Mouse (Mus musculus) liver, embryonic 13.5 days (tissue): ENCODE measurements at regions not wholly inside any gene's neighbourhood (a gene's known extent, or its start where the extent isn't known, plus 50 kb on each side); places are given as distances from the start of the nearest gene placed in this dataset.

Experiments
- ATAC-seq: fragments of 200-750 bp; cut with Nextera tagmentation; 2 replicates; pipeline ENCODE4 v1.8.0; 2017; ENCODE audit warnings: low read depth, mild to moderate bottlenecking, moderate number of reproducible peaks, moderate library complexity
- DNase-seq: peaks from one replicate; pipeline ENCODE4 v3.0.0; 2022
- H3K27ac ChIP-seq: fragments of 300-500 bp; sonication (generic); 2 replicates; pipeline ENCODE4 v1.5.1; 2015; ENCODE audit warnings: moderate library complexity, mild to moderate bottlenecking, inconsistent platforms
- H3K27me3 ChIP-seq: fragments of 300-500 bp; sonication (generic); 2 replicates; pipeline ENCODE4 v1.6.1; 2015; ENCODE audit warnings: mild to moderate bottlenecking, inconsistent platforms
- H3K36me3 ChIP-seq: fragments of 300-500 bp; sonication (generic); 2 replicates; pipeline ENCODE4 v1.6.1; 2015; ENCODE audit warnings: mild to moderate bottlenecking, inconsistent platforms
- H3K4me1 ChIP-seq: fragments of 300-500 bp; sonication (generic); replicated peaks from 2 replicates; pipeline ENCODE4 v1.6.1; 2015; ENCODE audit warnings: inconsistent platforms
- H3K4me2 ChIP-seq: fragments of 300-500 bp; sonication (generic); 2 replicates; pipeline ENCODE4 v1.6.1; 2015; ENCODE audit warnings: inconsistent platforms, mild to moderate bottlenecking, moderate library complexity
- H3K4me3 ChIP-seq: fragments of 300-500 bp; sonication (generic); replicated peaks from 2 replicates; pipeline ENCODE4 v1.5.1; 2015; ENCODE audit warnings: mild to moderate bottlenecking, inconsistent platforms
- H3K9ac ChIP-seq: fragments of 300-500 bp; sonication (generic); 2 replicates; pipeline ENCODE4 v1.6.1; 2015; ENCODE audit warnings: mild to moderate bottlenecking, inconsistent platforms
- H3K9me3 ChIP-seq: fragments of 300-500 bp; sonication (generic); replicated peaks from 2 replicates; pipeline ENCODE4 v1.6.1; 2016; ENCODE audit warnings: inconsistent platforms
- WGBS: fragments of 180-500 bp; shearing (Covaris S2); methylation state at CpG from one replicate; pipeline ENCODE4 v1.1.7; 2015; ENCODE audit not compliant: insufficient replicate concordance; 5-methylcytosine and 5-hydroxymethylcytosine counted together

DNA sequence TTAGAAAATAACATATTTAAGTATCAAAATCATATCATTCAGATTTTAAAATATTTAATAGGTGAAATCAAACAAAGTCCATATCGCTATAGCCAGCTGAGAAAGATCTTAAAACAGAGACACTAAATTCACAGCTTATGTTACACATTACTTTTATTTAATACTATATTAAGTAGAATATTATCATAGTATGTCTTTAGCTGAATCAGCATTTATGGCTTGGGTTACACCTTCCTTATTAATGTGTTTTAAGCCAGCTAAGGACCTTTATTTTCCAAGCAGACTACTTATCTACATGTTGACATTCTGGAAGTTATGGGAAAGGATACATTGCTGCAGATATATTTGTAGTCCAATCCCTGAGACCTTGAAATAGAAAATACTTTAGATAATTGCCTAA is 684.9 kb upstream of the Adgrl4 start:
- no peak overlapping the region for H3K4me2 ChIP-seq
- no peak overlapping the region for H3K27ac ChIP-seq
- H3K4me1 ChIP-seq, result no peaks in the 10 kb centered on the region
- WGBS, result 83% methylated on average over 1 of the region's 1 CpGs
- no peaks in the 10 kb centered on the region for H3K36me3 ChIP-seq
- no peak overlapping the region for H3K4me3 ChIP-seq
- H3K9ac ChIP-seq, result no peak overlapping the region
- ATAC-seq, result no peak
- no peaks in the 10 kb centered on the region for H3K27me3 ChIP-seq
- no peaks in the 10 kb centered on the region for H3K9me3 ChIP-seq
- no peak for DNase-seq

DNA sequence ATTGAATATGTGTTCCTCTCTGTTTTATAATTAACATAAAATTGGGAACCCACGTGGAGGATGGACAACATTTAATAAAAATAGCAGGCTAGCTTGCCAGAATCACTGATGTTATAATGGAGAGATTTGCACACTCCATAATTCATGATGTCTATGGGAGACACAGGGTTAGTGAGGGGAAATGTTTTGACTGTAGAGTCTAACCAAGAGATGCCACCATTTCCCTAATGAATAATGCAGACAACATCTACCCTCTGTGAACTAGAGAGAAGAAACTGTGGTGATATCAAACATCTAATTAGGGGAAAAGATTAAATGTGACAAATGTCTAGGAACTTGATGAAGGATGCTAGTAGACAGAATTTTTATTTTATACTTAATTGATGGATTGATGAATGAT is 677.8 kb upstream of the Adgrl4 start:
- H3K4me2 ChIP-seq, result no peak overlapping the region
- DNase-seq (no peak), ATAC-seq (no peak)
- H3K9ac ChIP-seq, result no peak overlapping the region
- WGBS, result 31% methylated on average over 1 of the region's 1 CpGs
- no peaks in the 10 kb centered on the region for H3K36me3 ChIP-seq
- H3K4me1 ChIP-seq, result no peaks in the 10 kb centered on the region
- no peaks in the 10 kb centered on the region for H3K27me3 ChIP-seq
- no peaks in the 10 kb centered on the region for H3K9me3 ChIP-seq
- no peak overlapping the region for H3K27ac ChIP-seq
- no peak overlapping the region for H3K4me3 ChIP-seq

DNA sequence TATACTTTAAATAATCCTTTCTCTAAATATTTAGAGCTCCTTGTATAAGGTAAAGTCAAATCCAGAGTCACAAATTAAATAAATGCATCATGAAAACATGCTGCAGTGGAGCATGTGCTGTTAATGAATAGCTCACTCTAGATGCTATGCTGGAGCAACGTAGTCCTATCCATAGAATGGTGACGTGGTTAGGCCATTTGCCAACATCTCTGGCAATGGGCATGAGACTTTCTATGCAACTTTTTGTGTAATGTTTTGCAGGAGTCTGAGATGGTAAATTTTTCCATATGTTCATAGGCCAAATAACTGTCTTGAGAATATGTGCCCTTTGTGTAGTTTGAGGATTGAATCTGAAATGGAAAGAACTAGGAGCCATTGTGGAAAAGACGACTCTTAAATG is 653.1 kb upstream of the Adgrl4 start:
- no peaks in the 10 kb centered on the region for H3K4me1 ChIP-seq
- no peaks in the 10 kb centered on the region for H3K27me3 ChIP-seq
- no peak overlapping the region for H3K9ac ChIP-seq
- no peak overlapping the region for H3K27ac ChIP-seq
- 50% methylated on average over 3 of the region's 3 CpGs for WGBS
- H3K4me2 ChIP-seq, result no peak overlapping the region
- ATAC-seq (no peak), DNase-seq (no peak)
- H3K36me3 ChIP-seq, result no peaks in the 10 kb centered on the region
- H3K4me3 ChIP-seq, result no peak overlapping the region
- no peaks in the 10 kb centered on the region for H3K9me3 ChIP-seq

DNA sequence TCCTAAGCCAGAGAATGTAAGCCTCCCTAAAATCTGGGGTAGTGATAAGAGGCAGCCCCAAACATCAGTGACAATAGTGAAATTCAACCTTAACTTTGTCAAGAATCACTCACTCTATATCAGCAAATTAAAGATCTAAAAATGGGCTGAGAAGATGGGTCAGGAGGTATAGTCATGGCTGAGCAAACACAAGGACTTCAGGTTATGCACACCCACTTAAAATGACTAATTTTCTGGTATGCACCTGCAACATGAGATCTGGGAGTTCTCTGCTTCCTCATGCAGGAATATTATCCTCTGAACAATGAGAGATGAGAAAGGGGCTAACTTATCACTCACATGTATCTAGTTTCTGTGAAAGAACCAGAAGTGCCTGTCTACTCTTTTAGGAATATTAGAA is 619.9 kb upstream of the Adgrl4 start:
- Histone ChIP-seq H3K27ac (no peak overlapping the region), H3K9me3 (no peaks in the 10 kb centered on the region), H3K4me1 (no peaks in the 10 kb centered on the region), H3K9ac (no peak overlapping the region), H3K4me3 (no peak overlapping the region), H3K36me3 (no peaks in the 10 kb centered on the region), H3K4me2 (no peak overlapping the region), H3K27me3 (no peaks in the 10 kb centered on the region)
- ATAC-seq (no peak), DNase-seq (no peak)

DNA sequence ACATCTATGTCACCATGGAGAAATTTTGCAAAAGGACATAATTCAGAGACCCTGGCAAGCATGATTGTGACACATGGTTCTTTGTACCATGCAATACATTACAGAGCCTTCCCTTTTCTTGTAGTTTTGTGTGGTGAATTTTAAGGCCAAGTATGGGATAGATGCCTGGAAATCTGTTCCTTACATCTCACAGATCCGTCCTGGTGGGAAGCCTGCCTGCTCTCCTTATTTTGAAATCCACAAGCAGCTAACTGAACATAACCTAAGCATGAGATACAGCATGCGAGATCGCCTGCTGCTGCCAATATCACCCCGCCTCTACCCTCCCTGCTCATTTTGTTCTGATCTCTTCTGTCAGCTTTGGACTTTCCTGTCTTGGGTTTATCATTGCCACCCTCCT is 618.3 kb upstream of the Adgrl4 start:
- Histone ChIP-seq H3K27ac (no peak overlapping the region), H3K9me3 (no peaks in the 10 kb centered on the region), H3K4me1 (no peaks in the 10 kb centered on the region), H3K27me3 (no peaks in the 10 kb centered on the region), H3K9ac (no peak overlapping the region), H3K36me3 (no peaks in the 10 kb centered on the region), H3K4me2 (no peak overlapping the region), H3K4me3 (no peak overlapping the region)
- 74% methylated on average over 4 of the region's 4 CpGs for WGBS
- no peak for DNase-seq
- no peak for ATAC-seq

DNA sequence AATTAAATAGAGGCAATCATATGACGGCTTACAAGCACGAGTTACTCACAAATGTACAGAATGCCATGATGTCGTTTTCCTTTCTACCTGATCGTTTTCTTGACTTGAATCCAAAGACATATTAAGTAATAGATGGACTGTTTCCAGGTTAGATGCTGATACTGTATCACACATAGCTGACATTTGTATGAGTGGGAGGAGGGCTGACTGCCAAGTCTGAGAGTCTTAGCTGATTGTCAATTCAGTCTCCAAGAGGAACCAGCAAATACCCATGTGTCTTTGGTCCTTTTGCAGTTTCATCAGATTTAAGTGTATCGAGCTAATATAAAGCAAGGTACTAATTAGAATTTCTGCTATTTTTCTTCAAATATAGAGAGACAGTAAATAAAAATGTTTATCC is 617.6 kb upstream of the Adgrl4 start:
- no peaks in the 10 kb centered on the region for H3K36me3 ChIP-seq
- no peaks in the 10 kb centered on the region for H3K9me3 ChIP-seq
- H3K27me3 ChIP-seq, result no peaks in the 10 kb centered on the region
- no peak overlapping the region for H3K4me3 ChIP-seq
- no peak overlapping the region for H3K9ac ChIP-seq
- DNase-seq, result no peak
- no peak for ATAC-seq
- H3K4me2 ChIP-seq, result no peak overlapping the region
- no peaks in the 10 kb centered on the region for H3K4me1 ChIP-seq
- H3K27ac ChIP-seq, result no peak overlapping the region
- WGBS, result 78% methylated on average over 5 of the region's 5 CpGs

DNA sequence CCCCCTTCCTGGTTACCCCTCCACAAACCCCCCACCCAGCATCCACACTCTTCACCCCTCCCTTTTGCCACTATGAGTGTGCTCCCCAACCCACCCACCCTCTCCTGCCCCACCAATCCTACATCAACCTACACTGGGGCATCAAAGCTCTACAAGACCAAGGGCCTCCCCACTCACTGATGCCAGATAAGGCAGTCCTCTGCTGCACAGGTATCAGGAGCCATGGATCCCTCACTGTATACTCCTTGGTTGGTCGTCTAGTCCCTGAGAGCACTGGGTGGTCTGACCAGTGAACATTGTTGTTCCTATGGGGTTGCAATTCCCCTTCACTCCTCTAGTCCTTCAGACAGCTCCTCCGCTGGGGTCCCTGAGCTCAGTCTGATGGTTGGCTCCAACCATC is 591.7 kb upstream of the Adgrl4 start:
- H3K27me3 ChIP-seq, result no peaks in the 10 kb centered on the region
- H3K4me1 ChIP-seq, result no peaks in the 10 kb centered on the region
- H3K9ac ChIP-seq, result no peak overlapping the region
- DNase-seq (no peak), ATAC-seq (no peak)
- no peak overlapping the region for H3K4me3 ChIP-seq
- H3K27ac ChIP-seq, result no peak overlapping the region
- no peaks in the 10 kb centered on the region for H3K36me3 ChIP-seq
- H3K9me3 ChIP-seq, result no peaks in the 10 kb centered on the region
- 78% methylated on average over 2 of the region's 2 CpGs for WGBS
- no peak overlapping the region for H3K4me2 ChIP-seq

DNA sequence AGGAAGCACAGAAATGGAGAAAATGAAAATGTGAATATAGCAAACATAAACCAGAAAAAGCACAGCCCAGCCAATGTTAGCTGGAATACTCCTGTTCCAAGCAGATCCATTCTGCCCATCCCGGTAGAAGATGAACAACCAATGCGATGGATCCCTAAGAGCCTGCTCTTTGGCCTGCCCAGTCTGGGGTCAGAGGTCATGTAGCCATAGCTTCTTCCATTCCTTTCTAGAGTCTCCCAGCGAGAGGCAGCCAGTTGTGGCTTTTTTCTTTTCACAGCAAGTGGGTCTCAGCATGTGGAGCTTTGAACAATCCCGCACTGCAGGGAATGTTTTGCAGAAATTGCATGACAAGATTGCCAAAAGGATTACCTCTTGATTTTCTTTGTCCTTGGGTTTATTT is 585.6 kb upstream of the Adgrl4 start:
- Histone ChIP-seq H3K27me3 (no peaks in the 10 kb centered on the region), H3K36me3 (no peaks in the 10 kb centered on the region), H3K9ac (no peak overlapping the region), H3K9me3 (no peaks in the 10 kb centered on the region), H3K27ac (no peak overlapping the region), H3K4me2 (no peak overlapping the region), H3K4me3 (no peak overlapping the region), H3K4me1 (no peaks in the 10 kb centered on the region)
- ATAC-seq, result no peak
- no peak for DNase-seq
- WGBS, result 58% methylated on average over 4 of the region's 4 CpGs

DNA sequence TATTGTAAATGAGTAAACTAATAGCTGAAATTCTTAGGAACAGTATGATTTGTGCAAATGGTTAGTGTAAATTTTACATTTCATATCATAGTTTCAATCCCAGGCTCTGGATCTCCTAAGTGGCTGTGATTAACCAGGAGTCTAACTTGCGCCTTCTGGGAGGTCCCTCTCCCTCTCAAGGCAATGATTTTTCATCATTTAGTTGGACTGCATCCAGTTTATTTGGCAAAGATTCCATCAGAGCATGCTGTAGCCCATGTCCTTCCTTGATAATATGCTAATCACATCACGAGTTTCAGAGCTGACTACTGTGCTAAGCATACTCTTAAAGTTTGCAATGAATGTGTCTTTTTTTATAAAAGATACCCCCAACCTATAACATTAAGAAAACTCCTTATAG is 541.0 kb upstream of the Adgrl4 start:
- WGBS, result 40% methylated on average over 2 of the region's 2 CpGs
- no peak overlapping the region for H3K27ac ChIP-seq
- H3K27me3 ChIP-seq, result no peaks in the 10 kb centered on the region
- H3K4me3 ChIP-seq, result no peak overlapping the region
- no peak for DNase-seq
- no peaks in the 10 kb centered on the region for H3K36me3 ChIP-seq
- no peaks in the 10 kb centered on the region for H3K9me3 ChIP-seq
- no peak overlapping the region for H3K9ac ChIP-seq
- H3K4me1 ChIP-seq, result no peaks in the 10 kb centered on the region
- no peak for ATAC-seq
- H3K4me2 ChIP-seq, result no peak overlapping the region

DNA sequence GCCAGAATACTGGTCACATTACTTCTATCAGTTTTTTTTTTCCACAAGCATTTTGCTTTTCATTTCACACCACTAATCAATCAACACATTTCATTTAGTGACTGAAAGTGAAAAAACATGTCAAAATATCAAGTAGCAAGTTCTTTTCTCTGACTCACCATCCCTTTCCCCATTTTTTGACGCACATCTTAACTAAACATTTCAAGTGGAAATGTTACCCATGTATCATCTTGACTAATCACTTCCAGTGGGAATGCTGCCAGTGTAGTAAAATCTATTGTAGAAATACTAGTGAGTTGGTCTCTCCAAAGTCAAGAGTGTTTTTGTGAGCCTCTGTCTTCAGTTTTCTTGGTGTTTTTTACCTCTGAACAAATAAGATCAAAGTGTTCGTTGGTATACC is 527.6 kb upstream of the Adgrl4 start:
- Histone ChIP-seq H3K4me2 (no peak overlapping the region), H3K9me3 (no peaks in the 10 kb centered on the region), H3K9ac (no peak overlapping the region), H3K27me3 (no peaks in the 10 kb centered on the region), H3K4me1 (no peaks in the 10 kb centered on the region), H3K4me3 (no peak overlapping the region), H3K36me3 (no peaks in the 10 kb centered on the region), H3K27ac (no peak overlapping the region)
- ATAC-seq, result no peak
- no peak for DNase-seq
- WGBS, result 66% methylated on average over 2 of the region's 2 CpGs

DNA sequence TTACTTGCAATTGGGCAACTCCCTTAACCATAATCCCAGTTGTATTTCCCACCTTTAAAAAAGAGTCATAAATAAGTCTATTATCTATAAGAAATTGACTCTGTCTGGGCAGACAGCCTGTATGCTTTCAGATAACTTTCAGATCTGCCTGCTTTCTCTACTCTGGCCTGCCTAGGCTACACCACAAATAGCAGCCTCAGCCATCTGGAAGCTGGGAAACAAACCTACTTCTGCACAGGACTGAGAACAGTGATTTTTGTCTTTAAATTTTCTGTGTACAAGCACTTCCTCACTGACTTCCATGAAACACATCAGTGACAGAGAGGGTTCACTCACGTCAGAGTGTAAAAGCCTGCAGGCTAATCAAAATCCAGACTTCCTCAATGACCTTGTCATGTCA is 482.8 kb upstream of the Adgrl4 start:
- Histone ChIP-seq H3K27ac (no peak overlapping the region), H3K4me1 (no peaks in the 10 kb centered on the region), H3K27me3 (no peaks in the 10 kb centered on the region), H3K9me3 (no peaks in the 10 kb centered on the region), H3K4me3 (no peak overlapping the region), H3K4me2 (no peak overlapping the region), H3K9ac (no peak overlapping the region), H3K36me3 (no peaks in the 10 kb centered on the region)
- 44% methylated on average over 1 of the region's 1 CpGs for WGBS
- no peak for DNase-seq
- ATAC-seq, result no peak

DNA sequence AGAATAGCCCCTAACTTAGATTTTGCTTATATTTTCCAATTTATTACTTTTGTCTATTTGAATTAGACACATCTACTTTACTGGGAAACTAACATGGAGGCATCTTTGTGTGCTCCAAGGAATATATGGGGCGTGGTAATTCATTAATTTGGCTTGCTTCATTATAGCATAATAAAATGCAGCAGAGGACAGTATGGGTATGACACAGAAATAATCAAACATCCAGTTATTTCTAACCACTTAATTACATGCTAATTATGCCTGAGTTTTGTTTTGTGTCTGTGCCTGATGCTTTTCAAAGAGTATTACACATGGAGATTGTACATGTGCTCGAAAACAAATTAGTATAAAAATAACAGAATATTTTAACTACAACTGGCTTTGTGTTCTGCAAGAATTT is 438.0 kb upstream of the Adgrl4 start:
- H3K36me3 ChIP-seq, result no peaks in the 10 kb centered on the region
- DNase-seq (no peak), ATAC-seq (no peak)
- H3K27ac ChIP-seq, result no peak overlapping the region
- no peaks in the 10 kb centered on the region for H3K9me3 ChIP-seq
- no peak overlapping the region for H3K9ac ChIP-seq
- no peaks in the 10 kb centered on the region for H3K4me1 ChIP-seq
- no peaks in the 10 kb centered on the region for H3K27me3 ChIP-seq
- 61% methylated on average over 2 of the region's 2 CpGs for WGBS
- no peak overlapping the region for H3K4me2 ChIP-seq
- H3K4me3 ChIP-seq, result no peak overlapping the region

DNA sequence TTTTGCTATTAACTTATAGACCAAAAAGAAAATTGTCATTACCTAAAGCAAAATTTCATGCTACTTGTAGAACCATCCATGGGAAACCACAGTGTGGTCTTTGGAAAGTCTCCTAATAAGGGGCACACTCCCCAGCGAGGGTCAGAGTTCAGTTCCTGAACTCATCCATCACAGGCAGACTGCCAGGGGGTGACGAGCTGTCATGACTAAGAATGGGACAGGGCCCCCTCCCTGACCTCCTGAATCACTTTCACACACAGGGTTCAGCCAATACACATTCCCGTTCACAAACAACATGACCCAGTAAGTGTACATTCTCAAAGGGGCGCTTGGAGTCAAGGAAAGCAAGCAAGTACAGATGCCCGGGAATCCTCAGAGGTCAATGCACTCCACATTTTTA is 437.5 kb upstream of the Adgrl4 start:
- Histone ChIP-seq H3K27me3 (no peaks in the 10 kb centered on the region), H3K4me3 (no peak overlapping the region), H3K4me2 (no peak overlapping the region), H3K9ac (no peak overlapping the region), H3K4me1 (no peaks in the 10 kb centered on the region), H3K9me3 (no peaks in the 10 kb centered on the region), H3K36me3 (no peaks in the 10 kb centered on the region), H3K27ac (no peak overlapping the region)
- DNase-seq (no peak), ATAC-seq (no peak)
- 26% methylated on average over 5 of the region's 5 CpGs for WGBS
